Mouse (Mus musculus) ES-Bruce4 (cell line): Measurements from ENCODE around the gene Cdc45. TPM values are rescaled to one million over a fixed set of nuclear protein-coding genes. Genes with fewer than 3 reads are reported as not detected.

Source experiments
- H3K27ac ChIP-seq: 2 replicates; pipeline ENCODE4 v1.5.1; 2012; ENCODE audit warnings: low read length, inconsistent platforms; ENCODE audit not compliant: insufficient read depth
- H3K27me3 ChIP-seq: 2 replicates; pipeline ENCODE4 v1.6.1; 2012; ENCODE audit warnings: mild to moderate bottlenecking, low read length, inconsistent platforms; ENCODE audit not compliant: control insufficient read depth, poor library complexity, insufficient read depth, severe bottlenecking
- H3K36me3 ChIP-seq: 2 replicates; pipeline ENCODE4 v1.6.1; 2012; ENCODE audit warnings: inconsistent platforms, mild to moderate bottlenecking, low read length, moderate library complexity; ENCODE audit not compliant: control insufficient read depth, poor library complexity, insufficient read depth, severe bottlenecking
- H3K4me1 ChIP-seq: one replicate; pipeline ENCODE4 v1.8.1; 2011; ENCODE audit warnings: low read length; ENCODE audit not compliant: control insufficient read depth, insufficient read depth
- H3K4me3 ChIP-seq: 2 replicates; pipeline ENCODE4 v1.5.1; 2011; ENCODE audit warnings: low read depth, mild to moderate bottlenecking, low read length
- H3K9ac ChIP-seq: 2 replicates; pipeline ENCODE4 v1.6.1; 2012; ENCODE audit warnings: low read depth, mild to moderate bottlenecking, inconsistent platforms; ENCODE audit not compliant: poor library complexity, severe bottlenecking
- H3K9me3 ChIP-seq: replicated peaks from 2 replicates; pipeline ENCODE4 v1.6.1; 2012; ENCODE audit warnings: mild to moderate bottlenecking, low read length, inconsistent platforms; ENCODE audit not compliant: control insufficient read depth, poor library complexity, insufficient read depth, severe bottlenecking
- CTCF ChIP-seq: IDR thresholded peaks from one replicate; pipeline ENCODE4 v1.8.1; 2011; ENCODE audit warnings: low read depth, low read length
- EP300 ChIP-seq: IDR thresholded peaks from 2 replicates; pipeline ENCODE4 v1.6.1; 2011; ENCODE audit warnings: low read depth, low read length; ENCODE audit not compliant: insufficient read depth
- POLR2A ChIP-seq: IDR thresholded peaks from one replicate; pipeline ENCODE4 v1.8.1; 2011; ENCODE audit warnings: low read length; ENCODE audit not compliant: insufficient read depth
- polyA plus RNA-seq: library from polyadenylated mRNA; stranded (reverse); fragments of >200 nt; gene quantifications from 2 replicates; pipeline ENCODE4 v1.2.4, GENCODE M21; 2011; ENCODE audit warnings: low read depth; ENCODE audit not compliant: missing spikeins, insufficient read depth, insufficient read length

The Cdc45 gene
- polyA plus RNA-seq, 1 experiment = 48.1 TPM

DNA sequence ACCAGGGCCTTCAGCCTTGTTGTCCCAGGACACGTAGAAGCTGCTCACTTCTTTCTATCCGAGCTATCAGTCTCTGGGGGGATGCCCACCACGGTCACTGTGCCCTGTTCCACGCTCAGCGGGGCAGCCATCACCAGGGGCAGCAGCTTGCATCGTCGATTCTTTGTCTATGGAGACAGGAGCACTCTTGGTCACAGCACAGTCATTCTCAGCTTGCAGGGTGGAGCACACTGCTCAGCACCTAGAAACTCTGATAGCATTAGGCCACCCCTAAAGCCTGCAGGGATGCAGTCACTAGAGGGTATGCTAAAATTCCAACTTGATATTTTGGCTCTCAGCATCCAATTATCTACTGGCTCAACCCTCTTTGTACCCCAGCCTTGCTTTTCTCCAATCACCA, 26.8 kb downstream of the Cdc45 start:
- peaks cover 10% of the 10 kb centered on the region for H3K36me3 ChIP-seq
- no peak for TF ChIP-seq POLR2A
- no peak for TF ChIP-seq EP300
- TF ChIP-seq CTCF = no peak

DNA sequence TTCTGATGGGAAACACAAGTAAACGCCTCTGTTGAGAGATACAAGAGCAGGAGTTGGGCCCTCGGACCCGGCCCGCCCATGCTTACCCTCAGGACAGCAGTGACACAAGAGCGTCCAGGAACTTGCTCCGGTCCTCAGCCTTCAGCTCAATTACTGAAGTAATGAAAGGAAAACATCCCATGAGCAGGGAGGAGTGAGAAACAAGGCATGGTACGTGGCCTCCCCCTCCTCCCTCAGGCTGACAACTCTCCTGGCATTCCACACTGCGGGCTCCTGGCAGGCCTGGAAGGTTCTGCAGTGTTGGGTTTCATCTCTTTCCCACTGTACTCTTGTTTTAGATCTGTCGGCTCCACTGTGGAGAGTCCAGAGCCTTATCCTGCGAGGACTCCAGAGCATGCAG, 30.0 kb downstream of the Cdc45 start:
- Histone ChIP-seq H3K27ac (no peak overlapping the region), H3K36me3 (peaks cover 6% of the 10 kb centered on the region; the same call in 1 of the 2 replicates), H3K4me1 (no peaks in the 10 kb centered on the region), H3K4me3 (no peak overlapping the region), H3K9ac (no peak overlapping the region), H3K9me3 (no peaks in the 10 kb centered on the region), H3K27me3 (no peaks in the 10 kb centered on the region)
- TF ChIP-seq EP300 (no peak), POLR2A (no peak), CTCF (no peak)

More for the DNA sequence above, 26.8 kb downstream of the Cdc45 start:
- no peaks in the 10 kb centered on the region for H3K9me3 ChIP-seq
- no peak overlapping the region for H3K4me3 ChIP-seq
- H3K9ac ChIP-seq = no peak overlapping the region
- H3K27ac ChIP-seq = no peak overlapping the region
- no peaks in the 10 kb centered on the region for H3K27me3 ChIP-seq
- H3K4me1 ChIP-seq = no peaks in the 10 kb centered on the region

DNA sequence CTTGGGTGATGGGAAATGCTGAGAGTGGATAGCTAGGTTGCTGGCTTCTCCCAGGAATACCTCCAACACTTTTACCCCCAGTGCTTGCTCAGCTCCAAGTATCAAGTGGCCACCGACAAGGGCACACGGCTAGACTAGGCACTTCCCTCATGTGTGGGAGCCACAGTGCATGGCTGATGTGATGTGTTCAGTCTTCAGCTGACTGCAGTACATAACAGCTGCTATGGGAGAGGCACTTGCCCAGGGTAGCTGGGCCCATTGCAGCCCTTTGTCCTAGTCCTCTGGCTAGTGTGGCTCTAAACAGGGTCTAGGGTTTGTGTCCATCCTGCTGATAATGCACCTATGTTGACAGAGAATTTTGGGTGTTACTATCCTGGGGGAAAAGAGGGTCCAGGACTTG, 33.3 kb downstream of the Cdc45 start:
- no peak overlapping the region for H3K4me3 ChIP-seq
- no peaks in the 10 kb centered on the region for H3K27me3 ChIP-seq
- H3K4me1 ChIP-seq = no peaks in the 10 kb centered on the region
- H3K9ac ChIP-seq = no peak overlapping the region
- no peak overlapping the region for H3K27ac ChIP-seq
- TF ChIP-seq CTCF (no peak), POLR2A (no peak), EP300 (no peak)
- H3K36me3 ChIP-seq = no peaks in the 10 kb centered on the region
- no peaks in the 10 kb centered on the region for H3K9me3 ChIP-seq

DNA sequence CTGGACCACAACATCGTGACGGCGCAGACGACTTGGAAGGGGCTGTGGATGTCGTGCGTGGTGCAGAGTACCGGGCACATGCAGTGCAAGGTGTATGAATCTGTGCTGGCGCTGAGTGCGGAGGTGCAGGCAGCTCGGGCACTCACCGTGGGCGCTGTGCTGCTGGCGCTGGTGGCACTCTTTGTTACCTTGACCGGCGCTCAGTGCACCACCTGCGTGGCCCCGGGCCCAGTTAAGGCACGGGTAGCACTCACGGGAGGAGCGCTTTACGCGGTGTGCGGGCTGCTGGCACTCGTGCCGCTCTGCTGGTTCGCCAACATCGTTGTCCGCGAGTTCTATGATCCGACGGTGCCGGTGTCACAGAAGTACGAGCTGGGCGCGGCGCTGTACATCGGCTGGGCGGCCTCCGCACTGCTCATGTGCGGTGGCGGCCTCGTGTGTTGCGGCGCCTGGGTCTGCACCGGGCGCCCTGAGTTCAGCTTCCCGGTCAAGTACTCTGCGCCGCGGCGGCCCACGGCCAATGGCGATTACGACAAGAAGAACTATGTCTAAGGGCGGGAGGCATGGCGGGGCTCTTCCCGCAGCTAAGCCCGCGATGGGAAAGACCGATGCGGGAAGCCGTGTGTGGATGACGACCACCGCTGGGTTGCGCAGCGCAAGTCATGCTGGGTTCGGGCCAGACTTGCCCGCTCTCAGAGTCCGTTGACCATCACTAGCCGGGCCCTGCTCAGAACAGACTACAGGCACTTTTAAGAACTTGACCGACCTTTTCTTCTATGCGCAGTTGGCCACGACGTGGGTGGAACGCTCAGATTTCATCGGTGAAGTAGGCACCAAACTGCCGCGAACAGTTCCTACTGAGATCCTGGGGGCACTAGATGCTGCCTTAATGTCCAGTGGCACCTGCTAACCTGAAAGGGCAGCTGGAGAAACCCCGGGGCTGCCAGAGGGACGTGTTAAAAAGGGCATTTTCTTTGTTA, 34.4 kb downstream of the Cdc45 start:
- H3K9ac ChIP-seq = peak overlapping the region; percentile 47
- H3K4me3 ChIP-seq = peak overlapping the region; percentile 79
- no peak overlapping the region for H3K27ac ChIP-seq
- no peaks in the 10 kb centered on the region for H3K36me3 ChIP-seq
- H3K27me3 ChIP-seq = no peaks in the 10 kb centered on the region
- no peaks in the 10 kb centered on the region for H3K4me1 ChIP-seq
- H3K9me3 ChIP-seq = no peaks in the 10 kb centered on the region
- TF ChIP-seq EP300 (no peak), CTCF (no peak), POLR2A (no peak)

DNA sequence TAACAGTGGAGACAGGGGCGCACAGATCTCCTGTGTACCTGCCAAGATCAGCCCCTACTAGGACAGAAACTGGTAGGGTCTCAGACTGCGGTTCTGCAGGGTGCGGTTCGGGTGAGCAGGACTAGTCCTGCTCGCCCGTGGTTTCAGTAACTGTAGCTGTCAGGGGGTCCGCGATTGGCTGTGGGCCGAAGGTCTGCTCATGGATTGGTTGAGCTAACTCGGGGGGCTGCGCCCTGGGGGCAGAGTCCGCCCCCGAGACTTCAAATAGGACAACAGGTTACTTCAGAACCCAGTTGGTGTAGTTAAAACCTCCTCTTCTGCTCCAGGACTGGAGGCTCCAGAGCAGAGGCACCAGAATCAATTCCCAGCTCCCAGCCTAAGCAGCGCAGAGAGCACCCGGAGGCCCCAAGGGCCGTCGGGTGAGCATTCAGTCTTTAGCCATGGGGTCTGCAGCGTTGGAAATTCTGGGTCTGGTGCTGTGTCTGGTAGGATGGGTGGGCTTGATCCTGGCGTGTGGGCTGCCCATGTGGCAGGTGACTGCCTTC, 35.2 kb downstream of the Cdc45 start, which contains the start of gene Cldn5:
Gene Cldn5, plus strand, starts transcription at position 292 of the 545 bp plus-strand sequence.
- Histone ChIP-seq H3K27ac (no peak within 1 kb of the TSS), H3K9me3 (no peaks in the 10 kb centered on the region), H3K9ac (peak within 1 kb of the TSS; percentile 47), H3K36me3 (no peaks in the 10 kb centered on the region), H3K27me3 (no peaks in the 10 kb centered on the region), H3K4me1 (no peaks in the 10 kb centered on the region), H3K4me3 (peak within 1 kb of the TSS; percentile 79)
- TF ChIP-seq POLR2A (peak; percentile 5), CTCF (no peak)
